Mouse (Mus musculus) brain, embryonic 14.5 days (tissue): ENCODE results near the gene Iqcj.

Source experiments
- CTCF ChIP-seq: fragments of 200-500 bp; IDR thresholded peaks from 2 replicates; pipeline ENCODE4 v1.5.1; 2012; ENCODE audit warnings: inconsistent platforms, mild to moderate bottlenecking, moderate library complexity, borderline replicate concordance; ENCODE audit not compliant: insufficient read depth, insufficient read length; ENCODE audit errors: extremely low read depth
- POLR2A ChIP-seq: fragments of 200-500 bp; IDR thresholded peaks from 2 replicates; pipeline ENCODE4 v1.6.1; 2012; ENCODE audit warnings: mild to moderate bottlenecking, inconsistent platforms, borderline replicate concordance; ENCODE audit not compliant: poor library complexity, insufficient read depth, insufficient read length, severe bottlenecking; ENCODE audit errors: extremely low read depth

GRCm38 (mm10) chr3:67892768-67893167 is 748 bp downstream of the Iqcj start:
- no peak for TF ChIP-seq POLR2A
- no peak for TF ChIP-seq CTCF
